Mouse (Mus musculus): ENCODE measurements at regions not wholly inside any gene's neighbourhood (a gene's known extent, or its start where the extent isn't known, plus 50 kb on each side); places are given as distances from the start of the nearest gene placed in this dataset.
A peak's percentile ranks its signal among the peaks of the same experiment; 100 is the strongest.
"Not testable (repeated sequence)": the region's sequence is repeated elsewhere in the genome, so short reads cannot be mapped to it uniquely, and the experiment has no call there.

DNA sequence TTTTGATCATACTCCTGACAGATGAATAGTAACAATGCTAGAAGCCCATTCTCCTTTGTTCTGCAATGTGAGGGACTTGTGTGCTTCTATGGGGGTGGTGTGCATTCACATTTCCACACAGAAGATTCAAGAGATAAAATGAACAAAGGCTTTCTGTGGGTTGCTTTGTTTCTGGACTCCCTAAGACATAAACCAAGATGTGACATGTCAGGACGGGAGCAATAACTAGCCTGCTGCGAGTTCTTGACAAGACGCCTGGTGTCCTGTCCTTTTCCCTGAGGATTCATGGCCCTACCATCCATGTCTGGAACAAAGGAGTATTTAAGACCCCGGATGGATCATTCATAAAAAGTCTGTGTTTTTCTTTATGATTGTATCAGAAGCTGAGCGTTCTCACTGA, 874.7 kb downstream of the Robo1 start:
- no peak for DNase-seq (ENCODE audit: low spot score in 2 of 2)

DNA sequence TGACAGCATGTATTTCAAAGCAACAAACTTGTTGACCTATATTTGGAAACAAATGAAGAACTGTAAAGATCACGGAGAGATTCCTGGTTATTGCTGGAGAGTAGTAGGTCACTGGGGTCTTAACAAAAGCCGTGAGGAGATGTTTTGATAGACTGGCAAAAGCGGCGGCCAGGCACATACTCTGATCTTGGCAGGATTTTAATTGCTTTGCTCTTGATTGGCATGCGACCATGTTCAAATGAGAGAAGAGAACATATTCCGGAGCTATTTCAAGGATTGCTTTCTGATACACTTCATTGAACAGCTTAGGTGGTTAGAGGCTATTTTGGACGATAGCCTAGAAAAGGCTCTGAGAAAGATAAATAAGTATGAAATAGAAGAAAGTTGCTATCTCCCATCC, 874.2 kb downstream of the Robo1 start:
- no peak for DNase-seq (ENCODE audit: low spot score in 2 of 2)

DNA sequence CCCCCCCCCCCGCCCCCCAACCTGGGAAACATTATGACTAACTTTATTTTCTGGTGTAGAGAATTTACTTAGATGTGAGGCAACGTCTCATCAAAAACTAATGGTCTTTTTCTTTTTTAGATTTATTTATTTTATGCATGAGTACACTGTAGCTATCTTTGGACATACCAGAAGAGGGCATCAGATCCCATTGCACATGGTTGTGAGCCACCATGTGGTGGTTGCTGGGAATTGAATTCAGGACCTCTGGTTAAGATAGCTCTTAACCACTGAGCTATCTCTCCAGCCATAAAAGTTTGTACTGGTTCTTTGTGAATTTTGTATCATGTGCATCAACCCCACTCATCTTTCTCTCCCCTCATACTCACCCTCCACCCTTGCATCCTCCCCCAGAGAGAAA, 847.3 kb downstream of the Robo1 start:
- DNase-seq (ENCODE audit: low spot score in 2 of 2) = no peak

DNA sequence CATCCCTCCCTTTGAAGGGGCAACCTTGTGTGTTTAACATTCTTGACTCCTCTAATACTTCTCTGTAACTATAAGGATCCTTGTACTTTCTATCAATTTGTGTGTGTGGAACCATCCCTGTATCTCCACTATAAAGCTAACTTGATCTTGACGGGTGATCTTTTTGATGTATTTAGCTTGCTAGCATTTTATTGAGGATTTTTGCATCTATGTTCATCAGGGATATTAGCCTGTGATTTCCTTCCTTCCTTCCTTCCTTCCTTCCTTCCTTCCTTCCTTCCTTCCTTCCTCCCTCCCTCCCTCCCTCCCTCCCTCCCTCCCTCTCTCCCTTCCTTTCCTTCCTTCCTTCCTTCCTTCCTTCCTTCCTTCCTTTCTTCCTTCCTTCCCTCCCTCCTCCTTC, 819.8 kb downstream of the Robo1 start:
- DNase-seq (ENCODE audit: low spot score in 2 of 2) = not testable (repeated sequence)

DNA sequence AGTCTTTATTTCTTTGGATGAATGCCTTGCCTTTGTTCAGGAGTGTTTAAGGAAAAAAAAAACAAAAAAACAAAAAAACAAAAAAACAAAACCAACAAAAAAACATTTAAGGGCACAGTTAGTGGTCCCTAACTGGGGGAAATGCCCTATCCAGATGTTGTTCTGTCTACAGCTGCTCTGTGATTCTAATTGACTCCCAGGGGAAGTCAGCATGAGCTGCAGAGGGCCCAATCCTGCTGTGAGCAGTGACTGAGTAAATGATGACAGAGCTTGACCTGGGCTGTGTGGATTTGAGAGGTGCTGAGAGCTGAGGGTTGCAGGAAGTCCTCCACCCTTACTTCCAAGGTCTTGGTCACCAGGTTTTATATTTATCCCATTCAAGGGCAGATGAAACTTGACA, 812.5 kb downstream of the Robo1 start:
- DNase-seq (ENCODE audit: low spot score in 2 of 2) = no peak

DNA sequence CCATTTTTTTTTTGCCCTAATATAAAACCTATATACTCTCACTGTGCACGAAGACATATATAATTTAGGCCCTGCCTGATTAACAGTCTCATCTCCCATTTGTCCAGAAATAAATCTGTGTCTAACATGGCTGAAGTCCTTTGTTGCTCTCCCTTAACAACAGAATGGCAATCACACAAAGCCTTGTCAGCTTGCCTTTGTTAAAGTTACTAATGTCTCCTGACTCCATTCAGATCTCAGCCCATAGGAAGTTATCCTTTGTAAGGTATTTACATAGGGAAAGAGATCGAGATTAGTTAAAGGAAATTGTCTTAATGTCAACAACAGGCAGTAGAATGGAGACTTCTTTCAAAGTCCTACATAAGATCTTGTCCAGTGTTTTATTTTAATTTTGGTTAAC, 809.2 kb downstream of the Robo1 start:
- DNase-seq (ENCODE audit: low spot score in 2 of 2) = no peak

DNA sequence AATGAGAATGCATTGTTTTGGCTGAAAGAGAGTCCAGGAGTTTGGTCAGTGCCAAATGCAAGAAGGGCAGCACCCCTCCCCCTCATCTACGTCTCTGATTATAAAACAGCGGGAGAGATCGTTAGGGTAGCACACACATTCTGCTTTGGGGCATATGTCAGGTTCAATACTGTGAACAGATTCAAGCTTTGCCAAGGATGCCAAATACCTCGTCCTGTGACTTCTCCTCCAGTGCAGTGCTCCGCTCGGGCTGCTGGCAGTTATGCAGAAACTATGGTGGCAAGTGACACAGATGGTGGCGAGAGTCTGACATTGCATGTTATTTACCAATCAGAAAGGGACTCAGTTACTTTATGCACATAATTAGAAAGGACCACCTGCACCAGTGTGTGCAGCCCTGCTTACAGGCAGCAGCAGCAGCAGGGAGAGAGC, 799.9 kb downstream of the Robo1 start:
- DNase-seq (ENCODE audit: low spot score in 2 of 2) = no peak

DNA sequence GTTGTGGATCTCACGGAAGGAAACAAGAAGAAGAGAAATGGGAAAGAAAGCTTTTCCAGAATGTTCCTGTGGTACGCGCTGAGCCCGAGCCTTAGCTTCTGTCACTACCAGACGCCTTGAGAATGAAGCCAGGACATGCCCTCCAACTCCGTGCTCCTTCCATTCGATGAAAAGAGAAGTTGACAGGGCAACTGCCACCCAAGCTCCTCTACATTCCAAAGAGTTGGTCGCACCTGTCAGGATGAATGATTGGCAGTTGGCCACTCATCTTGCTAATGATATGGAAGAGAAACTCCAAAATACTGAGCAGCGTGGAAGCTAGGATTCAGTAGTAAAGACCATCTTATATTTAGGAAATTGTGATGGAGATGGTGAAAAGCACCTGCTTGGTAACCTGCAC, 799.5 kb downstream of the Robo1 start:
- no peak for DNase-seq (ENCODE audit: low spot score in 2 of 2)

DNA sequence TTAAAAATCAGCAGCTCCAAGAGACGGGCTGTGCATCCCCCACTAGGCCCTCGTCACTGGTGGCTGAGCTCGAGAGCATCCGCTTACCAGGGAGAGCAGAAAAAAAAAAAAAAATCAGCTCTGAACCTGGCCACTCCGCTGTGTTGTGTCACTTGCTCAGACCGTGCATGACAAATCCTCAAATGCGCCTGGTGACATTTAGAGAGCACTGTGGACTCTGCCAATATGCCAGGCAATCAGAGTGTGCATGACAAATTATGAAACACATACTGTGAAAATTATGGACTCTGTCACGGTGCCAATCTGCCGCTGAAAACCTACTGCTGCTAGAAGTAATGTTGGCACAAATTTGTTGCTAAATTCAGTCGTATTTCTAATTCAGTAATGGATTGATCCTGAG, 797.4 kb downstream of the Robo1 start:
- peak in 1 of 2 experiments; percentile 4 for DNase-seq (ENCODE audit: low spot score in 2 of 2)

DNA sequence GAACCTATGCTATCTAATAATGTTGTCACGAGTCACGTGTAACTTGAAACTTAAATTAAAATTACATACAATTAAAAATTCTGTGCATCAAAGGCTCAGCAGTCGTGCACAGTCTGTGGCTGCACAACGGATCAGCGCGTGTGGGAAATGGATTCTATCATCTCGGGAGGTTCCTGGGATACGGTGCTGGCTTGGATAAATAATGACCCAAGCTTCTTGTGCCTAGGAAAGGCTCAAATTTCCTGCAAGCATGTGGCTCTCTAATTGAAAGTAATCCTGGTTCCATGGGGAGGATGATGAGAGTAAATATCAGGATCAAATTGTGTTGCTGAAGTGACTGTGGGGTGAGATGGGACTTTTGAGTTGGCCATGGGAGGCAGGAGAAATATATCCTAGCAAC, 792.2 kb downstream of the Robo1 start:
- no peak for DNase-seq (ENCODE audit: low spot score in 2 of 2)

DNA sequence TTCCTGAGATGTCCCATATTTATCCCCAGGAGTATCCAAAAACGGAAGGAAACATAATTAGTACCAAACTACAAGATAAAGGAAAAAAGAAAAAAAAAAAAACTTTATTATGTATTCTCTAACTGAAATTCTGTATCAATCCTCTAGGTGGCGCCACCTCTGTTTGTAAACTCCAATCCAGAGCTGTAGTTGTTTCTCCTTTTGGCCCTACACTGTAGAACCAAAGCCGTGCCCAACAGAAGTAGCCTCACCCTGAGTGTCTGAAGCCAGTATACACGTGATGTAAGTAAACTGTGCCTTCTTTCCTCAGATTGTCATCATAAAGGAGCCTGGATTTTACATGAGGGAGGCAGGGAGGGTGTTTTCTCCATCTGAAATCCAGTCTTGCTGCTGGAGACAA, 790.7 kb downstream of the Robo1 start:
- DNase-seq (ENCODE audit: low spot score in 2 of 2) = no peak

DNA sequence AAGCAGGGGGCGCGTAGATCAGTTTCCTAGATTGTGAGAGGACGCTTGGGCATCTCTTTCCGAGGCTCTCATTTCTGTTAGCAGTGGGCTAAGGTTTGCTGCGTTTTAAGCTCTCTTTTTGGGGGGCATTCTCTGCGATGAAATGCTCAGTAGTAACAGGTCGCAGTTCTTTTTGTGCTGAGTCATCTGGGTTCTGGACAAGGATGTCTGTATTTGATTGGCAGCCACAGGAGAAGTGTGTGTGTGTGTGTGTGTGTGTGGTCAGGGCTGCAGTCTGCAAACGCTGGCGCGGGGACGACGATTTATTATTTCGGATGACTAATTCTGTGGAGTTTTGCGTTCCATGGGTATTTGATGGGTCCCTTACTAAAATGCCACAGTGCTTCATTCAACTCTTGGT, 789.1 kb downstream of the Robo1 start:
- no peak for DNase-seq (ENCODE audit: low spot score in 2 of 2)

DNA sequence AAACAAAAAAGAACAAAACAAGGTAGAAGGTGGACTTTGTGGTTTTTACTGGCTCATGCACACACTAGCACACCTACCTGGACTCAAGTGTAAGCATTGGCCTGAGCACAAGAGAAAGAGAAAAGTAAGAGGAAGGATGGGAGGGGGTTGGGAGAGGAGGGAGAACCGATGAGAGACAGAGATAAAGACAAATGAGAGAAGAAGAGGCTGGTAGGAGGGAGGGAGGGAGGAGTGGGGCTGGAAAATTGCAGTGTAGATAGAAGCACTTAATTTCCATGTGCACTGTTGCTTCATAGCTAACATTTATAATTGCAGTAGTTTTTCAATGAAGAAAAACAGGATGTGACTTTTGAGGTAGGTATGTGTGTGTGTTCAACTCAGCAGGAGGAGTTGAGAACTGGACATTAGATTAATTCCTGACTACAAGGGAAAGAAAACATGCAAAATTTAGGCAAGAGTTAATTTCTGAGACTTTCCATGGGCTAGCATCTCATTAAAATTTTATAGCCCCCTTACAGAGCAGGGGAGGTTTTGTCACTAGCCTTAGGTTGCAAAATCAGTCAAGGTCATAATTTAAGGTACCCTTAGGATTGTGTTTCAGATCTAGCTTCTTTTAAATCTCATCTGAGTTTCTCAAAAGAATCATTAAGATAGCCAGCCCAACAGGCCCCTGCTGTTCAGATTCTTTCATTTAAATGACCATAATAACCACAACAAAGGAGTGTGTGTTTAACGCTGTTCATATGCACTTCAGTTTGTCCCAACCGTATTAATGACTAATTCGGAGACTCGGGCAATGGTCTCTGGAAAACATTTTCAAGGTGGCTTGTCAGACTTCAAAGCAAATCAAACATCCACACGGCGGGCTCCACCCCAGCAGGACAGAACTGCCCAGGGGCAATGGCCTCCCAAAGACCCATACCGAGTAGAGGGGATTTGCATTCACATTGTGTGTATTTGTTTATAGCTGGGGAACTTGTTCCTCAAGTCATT, 788.3 kb downstream of the Robo1 start:
- DNase-seq (ENCODE audit: low spot score in 2 of 2) = no peak
